In the genomic region with DNA sequence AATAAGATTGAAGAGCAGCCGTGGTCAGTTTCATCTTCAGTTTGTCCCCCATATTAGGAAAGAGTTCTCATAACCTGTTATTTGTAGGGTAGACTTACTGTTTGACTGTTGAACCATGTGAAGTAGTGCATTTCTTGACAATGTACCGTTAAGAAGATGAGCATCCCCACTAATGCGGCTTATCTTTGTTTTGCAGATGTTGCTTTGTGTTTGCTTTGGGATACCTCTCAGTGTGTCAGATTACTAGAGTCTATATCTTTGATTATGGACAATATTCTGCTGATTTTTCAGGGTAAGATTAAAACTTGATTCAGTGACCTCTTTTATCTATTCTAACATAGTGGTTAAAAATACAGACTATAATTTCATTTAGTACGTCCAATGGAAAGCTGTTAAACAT, we compare ENCODE assay signal across 29 mouse cellular contexts. TPM values are rescaled to one million over a fixed set of nuclear protein-coding genes. Genes with fewer than 3 reads are reported as not detected.
DNase-seq lines count a peak whose midpoint lies in the region; ATAC-seq and TF ChIP-seq lines count a peak whose summit lies in the region.
"Had no signal": no experiment of that assay in that cellular context is flagged by ENCODE, and none has a peak within 500 bp of the region (broad histone marks: within the 10 kb centered on the region; RNA-seq: fewer than 3 reads in every experiment).

No protein-coding gene starts in this region.

- no peak for TF ChIP-seq CTCF in G1E (IDR thresholded peaks at IDR 0.05; ENCODE audit: low read depth, low read length)

- H3K27me3 ChIP-seq in G1E (ENCODE audit: insufficient read depth, low read length): 0 out of 2 replicates have a peak, but pooled peaks cover 2% of the 10 kb centered on the region
- H3K27me3 ChIP-seq in liver, embryonic 12.5 days (replicated peaks): peaks cover 5% of the 10 kb centered on the region
- H3K27me3 ChIP-seq in liver, embryonic 16.5 days (ENCODE audit: control insufficient read depth, insufficient read depth, low read depth, low read length): no peaks in the 10 kb centered on the region
- H3K27me3 ChIP-seq in limb, embryonic 10.5 days (ENCODE audit: low read depth, poor library complexity, severe bottlenecking): no peaks in the 10 kb centered on the region
- H3K27me3 ChIP-seq: CH12.LX; embryonic facial prominence, embryonic 13.5 days; forebrain, embryonic 12.5 days; forebrain, embryonic 15.5 days; heart, embryonic 12.5 days; heart, embryonic 15.5 days; Patski had no signal

- no peaks in the 10 kb centered on the region for H3K9me3 ChIP-seq in G1E (replicated peaks)
- H3K9me3 ChIP-seq in liver, embryonic 12.5 days (replicated peaks): no peaks in the 10 kb centered on the region
- no peaks in the 10 kb centered on the region for H3K9me3 ChIP-seq in liver, embryonic 16.5 days (replicated peaks; ENCODE audit: control insufficient read depth, low read length)
- H3K9me3 ChIP-seq in limb, embryonic 10.5 days (replicated peaks): no peaks in the 10 kb centered on the region
- H3K9me3 ChIP-seq: embryonic facial prominence, embryonic 10.5 days; embryonic facial prominence, embryonic 13.5 days; forebrain, embryonic 12.5 days; forebrain, embryonic 15.5 days; heart, embryonic 12.5 days; heart, embryonic 15.5 days; hindbrain, embryonic 10.5 days had no signal

- no peak overlapping the region for H3K27ac ChIP-seq in liver, embryonic 12.5 days
- no peak overlapping the region for H3K27ac ChIP-seq in liver, embryonic 16.5 days (ENCODE audit: low read length)
- H3K27ac ChIP-seq in limb, embryonic 10.5 days: no peak overlapping the region
- H3K27ac ChIP-seq: embryonic facial prominence, embryonic 10.5 days; embryonic facial prominence, embryonic 13.5 days; forebrain, embryonic 12.5 days; forebrain, embryonic 15.5 days; hindbrain, embryonic 10.5 days; hindbrain, embryonic 14.5 days; hindbrain, postnatal 0 days had no signal

- H3K4me2 ChIP-seq in liver, embryonic 12.5 days: no peak overlapping the region
- no peak overlapping the region for H3K4me2 ChIP-seq in liver, embryonic 16.5 days (ENCODE audit: low read depth, low read length)
- H3K4me2 ChIP-seq: embryonic facial prominence, embryonic 13.5 days; forebrain, embryonic 12.5 days; forebrain, embryonic 15.5 days; hindbrain, embryonic 14.5 days had no signal

- H3K4me1 ChIP-seq in G1E (ENCODE audit: insufficient read depth, low read depth, low read length): peaks cover 53% of the 10 kb centered on the region
- H3K4me1 ChIP-seq in liver, embryonic 12.5 days: peaks cover 19% of the 10 kb centered on the region
- H3K4me1 ChIP-seq in liver, embryonic 16.5 days (ENCODE audit: control insufficient read depth, low read depth, low read length): peaks cover 3% of the 10 kb centered on the region
- H3K4me1 ChIP-seq in limb, embryonic 10.5 days: 0 out of 2 replicates have a peak, but pooled peaks cover under 1% of the 10 kb centered on the region

- no peak overlapping the region for H3K4me3 ChIP-seq in G1E (ENCODE audit: low read depth, low read length)
- H3K4me3 ChIP-seq in liver, embryonic 12.5 days: no peak overlapping the region
- no peak overlapping the region for H3K4me3 ChIP-seq in liver, embryonic 16.5 days (ENCODE audit: low read depth, low read length)
- no peak overlapping the region for H3K4me3 ChIP-seq in limb, embryonic 10.5 days
- H3K4me3 ChIP-seq: embryonic facial prominence, embryonic 10.5 days; embryonic facial prominence, embryonic 13.5 days; erythroblast, embryonic 14.5 days; forebrain, embryonic 12.5 days; forebrain, embryonic 15.5 days; heart, embryonic 12.5 days; heart, embryonic 15.5 days; hindbrain, embryonic 10.5 days had no signal

- DNase-seq in G1E (ENCODE audit: low spot score): peak; percentile 37
- DNase-seq in kidney, postnatal 25 days: no peak
- no peak for DNase-seq in lung, postnatal 25 days (ENCODE audit: low spot score)
- DNase-seq in limb, embryonic 10.5 days (ENCODE audit: low spot score): no peak
- DNase-seq: adrenal gland, postnatal 10 days; B cell, adult 2 months; cerebellum, adult 11 months; cerebellum, adult 2 months; cerebellum, adult 9-11 months; cerebellum, postnatal 25 days; gastrocnemius, postnatal 25 days; heart, adult 18-20 months; heart, postnatal 10 days; heart, postnatal 36 days had no signal

- H3K36me3 ChIP-seq in G1E (replicated peaks): peaks cover 21% of the 10 kb centered on the region
- no peaks in the 10 kb centered on the region for H3K36me3 ChIP-seq in liver, embryonic 12.5 days
- no peaks in the 10 kb centered on the region for H3K36me3 ChIP-seq in liver, embryonic 16.5 days (ENCODE audit: control insufficient read depth, insufficient read depth)
- H3K36me3 ChIP-seq in limb, embryonic 10.5 days: peaks cover 10% of the 10 kb centered on the region
- H3K36me3 ChIP-seq: forebrain, embryonic 15.5 days; heart, embryonic 15.5 days had no signal

- WGBS in liver, embryonic 12.5 days (ENCODE audit: insufficient replicate concordance): 34% methylated on average over 4 of the region's 4 CpGs
- 25% methylated on average over 4 of the region's 4 CpGs for WGBS in liver, embryonic 16.5 days (ENCODE audit: insufficient replicate concordance)
- 93% methylated on average over 4 of the region's 4 CpGs for WGBS in limb, embryonic 10.5 days

- peak; percentile 74 for ATAC-seq in G1E (ENCODE audit: extremely low read depth, insufficient number of reproducible peaks, low FRiP score, poor library complexity, severe bottlenecking)
- ATAC-seq in liver, embryonic 12.5 days: peak; percentile 62; the same call in 1 of the 2 replicates
- ATAC-seq in liver, embryonic 16.5 days (ENCODE audit: low read depth): peak; percentile 37; the same call in 1 of the 2 replicates
- peak; percentile 64 for ATAC-seq in megakaryocyte-erythroid progenitor cell, adult 5-6 weeks (replicated peaks; ENCODE audit: low FRiP score, low TSS enrichment, poor library complexity, severe bottlenecking)
- ATAC-seq: forebrain, embryonic 15.5 days; hindbrain, postnatal 0 days; Patski had no signal

- H3K9ac ChIP-seq in liver, embryonic 12.5 days: no peak overlapping the region
- no peak overlapping the region for H3K9ac ChIP-seq in liver, embryonic 16.5 days (ENCODE audit: low read depth, low read length)
- H3K9ac ChIP-seq: embryonic facial prominence, embryonic 13.5 days; forebrain, embryonic 12.5 days; forebrain, embryonic 15.5 days; heart, embryonic 15.5 days; hindbrain, embryonic 14.5 days had no signal

RNA-seq across cellular contexts. Expression of gene Kidins220, which starts 50.7 kb away (rescaled TPM):
- total RNA-seq in G1E (2014; fragmentation: Nextera tagmentation): 75.4 and 79.5 TPM in 2 replicates
- 69.4 and 88.5 TPM in 2 replicates for total RNA-seq in G1E (2017)
- 38.6 and 42.4 TPM in 2 replicates for polyA plus RNA-seq in G1E (2012)
- 12.2 and 13.6 TPM in 2 replicates for polyA plus RNA-seq in liver, embryonic 12.5 days (2016; fragmentation: Nextera tagmentation; extraction: Ambion mirVana)
- 7.8 and 8.7 TPM in 2 replicates for polyA plus RNA-seq in liver, embryonic 16.5 days (2015; fragmentation: Nextera tagmentation; extraction: Ambion mirVana)
- 45.2 and 63.7 TPM in 2 replicates for total RNA-seq in megakaryocyte-erythroid progenitor cell, adult 5-6 weeks (2014; fragmentation: Nextera tagmentation)
- 42.5 and 95.1 TPM in 2 replicates for total RNA-seq in megakaryocyte-erythroid progenitor cell, adult 5-6 weeks (2017)
- polyA plus RNA-seq in limb, embryonic 10.5 days (2016; fragmentation: Nextera tagmentation; extraction: Ambion mirVana): 11.1 and 14.3 TPM in 2 replicates
